Mouse (Mus musculus) macrophage (primary cell): ENCODE data around the gene Gnai2. TPM values are rescaled to one million over a fixed set of nuclear protein-coding genes. Genes with fewer than 3 reads are reported as not detected.

Source experiments
- H3K27ac ChIP-seq: fragments of 350-480 bp; formaldehyde crosslinking; 2 replicates; pipeline ENCODE4 v1.9.0; 2021
- H3K36me3 ChIP-seq: fragments of 350-480 bp; formaldehyde crosslinking; 2 replicates; pipeline ENCODE4 v1.9.0; 2021; ENCODE audit errors: inconsistent target
- H3K4me3 ChIP-seq: fragments of 350-480 bp; formaldehyde crosslinking; 2 replicates; pipeline ENCODE4 v1.9.0; 2021; ENCODE audit errors: inconsistent target
- H3K79me2 ChIP-seq: fragments of 350-480 bp; formaldehyde crosslinking; 2 replicates; pipeline ENCODE4 v1.9.0; 2021; ENCODE audit errors: inconsistent target
- WGBS: methylation state at CpG from one replicate; pipeline ENCODE4 v1.1.7; 2026; ENCODE audit warnings: inconsistent platforms; ENCODE audit not compliant: missing documents; 5-methylcytosine and 5-hydroxymethylcytosine counted together
- polyA plus RNA-seq: library from polyadenylated mRNA; stranded (reverse); fragments of 250-400 nt; gene quantifications from 3 replicates; pipeline ENCODE4 v1.2.4, GENCODE M21; 2018; ENCODE audit warnings: inconsistent platforms

Gene Gnai2
- polyA plus RNA-seq, 1 experiment from 2014 or later = 802 TPM

DNA sequence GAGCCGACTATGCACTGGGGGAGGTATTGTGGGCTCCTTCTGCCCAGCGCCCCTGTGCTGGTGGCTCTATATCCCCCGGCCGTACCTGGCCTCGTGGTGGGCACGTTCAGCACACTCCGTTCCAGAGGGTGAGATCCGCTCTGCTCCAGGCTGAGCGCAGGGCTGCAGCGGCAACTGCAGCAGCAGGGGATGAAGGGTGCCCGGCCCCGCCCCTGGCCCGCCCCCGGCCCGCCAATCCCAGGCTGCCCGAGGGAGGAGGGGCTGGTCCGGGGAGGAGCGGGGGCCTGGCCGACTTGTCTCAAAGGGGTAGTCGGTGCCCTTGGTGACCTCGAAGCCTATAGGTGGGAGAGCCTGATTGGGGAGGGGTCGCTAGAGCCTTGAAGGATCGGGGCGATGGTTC is 32.1 kb upstream of the Gnai2 start:
- Histone ChIP-seq H3K27ac (no peak overlapping the region), H3K4me3 (no peak overlapping the region), H3K36me3 (no peaks in the 10 kb centered on the region), H3K79me2 (no peaks in the 10 kb centered on the region)
- WGBS = 1% methylated on average over 21 of the region's 24 CpGs

GRCm38 (mm10) chr9:107666751-107667205 is 31.6 kb upstream of the Gnai2 start:
- no peak overlapping the region for H3K27ac ChIP-seq
- H3K4me3 ChIP-seq = no peak overlapping the region
- H3K36me3 ChIP-seq = no peaks in the 10 kb centered on the region
- WGBS = 2% methylated on average over 30 of the region's 30 CpGs
- H3K79me2 ChIP-seq = no peaks in the 10 kb centered on the region

- H3K4me3 ChIP-seq = no peak overlapping the region
- H3K27ac ChIP-seq = no peak overlapping the region
- 73% methylated on average over 7 of the region's 7 CpGs for WGBS
- no peaks in the 10 kb centered on the region for H3K36me3 ChIP-seq
- no peaks in the 10 kb centered on the region for H3K79me2 ChIP-seq
These were observed 30.1 kb upstream of the Gnai2 start for GRCm38 (mm10) chr9:107665308-107665707.

- H3K27ac ChIP-seq = no peak overlapping the region
- WGBS = 89% methylated on average over 9 of the region's 9 CpGs
- H3K79me2 ChIP-seq = no peaks in the 10 kb centered on the region
- H3K4me3 ChIP-seq = no peak overlapping the region
- no peaks in the 10 kb centered on the region for H3K36me3 ChIP-seq
These were observed 28.4 kb upstream of the Gnai2 start for GRCm38 (mm10) chr9:107663525-107663924.

GRCm38 (mm10) chr9:107662342-107662741 is 27.2 kb upstream of the Gnai2 start:
- no peaks in the 10 kb centered on the region for H3K36me3 ChIP-seq
- WGBS = 89% methylated on average over 8 of the region's 8 CpGs
- no peak overlapping the region for H3K27ac ChIP-seq
- H3K4me3 ChIP-seq = no peak overlapping the region
- H3K79me2 ChIP-seq = no peaks in the 10 kb centered on the region

GRCm38 (mm10) chr9:107660777-107661176 is 25.6 kb upstream of the Gnai2 start:
- H3K79me2 ChIP-seq = no peaks in the 10 kb centered on the region
- no peaks in the 10 kb centered on the region for H3K36me3 ChIP-seq
- no peak overlapping the region for H3K27ac ChIP-seq
- no peak overlapping the region for H3K4me3 ChIP-seq
- WGBS = 79% methylated on average over 3 of the region's 3 CpGs

GRCm38 (mm10) chr9:107659961-107660360 is 24.8 kb upstream of the Gnai2 start:
- WGBS = 97% methylated on average over 3 of the region's 3 CpGs
- Histone ChIP-seq H3K27ac (no peak overlapping the region), H3K36me3 (no peaks in the 10 kb centered on the region), H3K4me3 (no peak overlapping the region), H3K79me2 (no peaks in the 10 kb centered on the region)

DNA sequence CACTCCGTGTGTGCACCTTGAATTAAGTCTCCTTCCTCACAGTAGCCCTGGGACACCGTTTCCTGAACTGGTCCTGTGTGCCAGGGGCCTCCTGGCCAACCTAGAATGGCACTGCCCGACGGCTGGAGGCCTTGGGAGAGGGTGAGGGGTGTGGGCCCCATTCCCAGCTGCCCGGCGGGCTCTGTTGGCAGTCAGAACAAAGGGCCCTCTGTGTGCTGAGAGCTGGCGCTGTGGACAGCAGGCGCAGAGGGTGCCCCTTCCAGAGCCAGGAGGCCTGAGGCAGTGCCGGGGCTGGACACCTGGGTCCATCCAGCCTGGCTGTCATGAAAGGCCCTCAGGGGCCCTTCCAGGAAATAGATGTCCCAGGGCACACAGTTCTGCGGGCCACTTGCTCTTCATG is 24.4 kb upstream of the Gnai2 start:
- Histone ChIP-seq H3K79me2 (no peaks in the 10 kb centered on the region), H3K4me3 (no peak overlapping the region), H3K36me3 (no peaks in the 10 kb centered on the region), H3K27ac (no peak overlapping the region)
- WGBS = 88% methylated on average over 10 of the region's 10 CpGs

DNA sequence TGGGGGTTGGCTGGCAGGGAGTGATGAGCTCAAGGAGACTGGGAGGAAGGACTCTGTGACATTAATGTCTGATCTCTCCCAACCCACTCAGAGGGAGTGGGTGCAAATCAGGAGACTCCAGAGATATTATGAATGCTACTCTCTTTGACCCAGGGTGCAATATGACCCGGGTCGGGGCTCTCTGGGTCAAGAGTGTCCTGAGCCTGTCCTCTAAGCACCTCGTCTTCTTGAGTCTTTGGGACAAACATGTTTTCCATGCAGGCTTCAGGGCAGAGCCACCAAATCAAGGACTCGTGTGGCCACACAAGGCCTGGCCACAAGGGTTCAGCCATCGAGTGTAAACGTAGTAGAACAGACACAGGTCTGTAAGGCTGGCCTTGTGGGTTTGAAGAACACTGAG is 22.9 kb upstream of the Gnai2 start:
- no peak overlapping the region for H3K27ac ChIP-seq
- no peaks in the 10 kb centered on the region for H3K36me3 ChIP-seq
- H3K79me2 ChIP-seq = no peaks in the 10 kb centered on the region
- H3K4me3 ChIP-seq = no peak overlapping the region
- 93% methylated on average over 6 of the region's 6 CpGs for WGBS

GRCm38 (mm10) chr9:107657144-107657543 is 22.0 kb upstream of the Gnai2 start:
- Histone ChIP-seq H3K4me3 (no peak overlapping the region), H3K79me2 (no peaks in the 10 kb centered on the region), H3K27ac (no peak overlapping the region), H3K36me3 (no peaks in the 10 kb centered on the region)
- 75% methylated on average over 5 of the region's 5 CpGs for WGBS

DNA sequence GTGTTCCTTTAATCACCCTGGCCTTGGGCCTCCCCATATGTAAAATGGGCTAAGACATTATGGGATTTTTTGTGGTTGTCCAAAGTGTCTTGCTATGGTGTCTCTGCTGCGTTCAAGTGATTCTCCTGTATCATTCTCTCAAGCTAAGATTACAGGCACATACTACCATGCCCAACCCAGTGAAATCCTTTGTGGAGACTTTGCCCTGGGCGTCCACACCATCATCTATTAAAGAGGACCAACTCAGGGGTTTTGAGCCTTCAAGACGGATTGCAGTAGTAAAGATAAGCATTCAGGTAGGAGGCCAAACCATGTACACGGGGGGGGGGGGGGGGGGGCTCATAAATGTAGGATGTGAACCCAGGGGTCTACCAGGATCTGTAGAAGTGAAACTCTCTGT is 19.4 kb upstream of the Gnai2 start:
- WGBS = 74% methylated on average over 4 of the region's 4 CpGs
- H3K27ac ChIP-seq = no peak overlapping the region

DNA sequence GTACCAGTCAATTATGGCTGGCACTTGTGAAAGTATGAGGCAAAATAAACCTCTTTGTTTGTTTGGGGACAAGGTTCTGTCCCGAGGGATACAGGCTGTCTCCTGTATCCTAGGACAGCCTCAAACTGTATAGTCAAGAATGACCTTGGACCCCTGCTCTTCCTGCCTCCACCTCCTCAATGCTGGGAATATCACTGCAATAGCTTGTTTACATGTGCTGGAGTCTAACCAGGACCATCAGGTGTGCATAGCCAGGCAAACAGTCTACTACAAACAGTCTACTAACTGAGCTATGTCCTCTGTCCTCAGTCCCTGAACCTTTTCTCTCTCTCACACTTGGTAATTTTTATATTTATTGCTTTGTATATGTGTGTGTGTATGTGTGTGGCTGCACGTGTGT is 18.3 kb upstream of the Gnai2 start:
- Histone ChIP-seq H3K27ac (no peak overlapping the region), H3K79me2 (no peaks in the 10 kb centered on the region), H3K4me3 (no peak overlapping the region), H3K36me3 (no peaks in the 10 kb centered on the region)
- WGBS = 81% methylated on average over 2 of the region's 2 CpGs

More for the DNA sequence above, 19.4 kb upstream of the Gnai2 start:
- no peak overlapping the region for H3K4me3 ChIP-seq
- H3K36me3 ChIP-seq = no peaks in the 10 kb centered on the region
- H3K79me2 ChIP-seq = no peaks in the 10 kb centered on the region

GRCm38 (mm10) chr9:107650708-107651481 is 15.7 kb upstream of the Gnai2 start:
- Histone ChIP-seq H3K4me3 (no peak overlapping the region), H3K27ac (no peak overlapping the region), H3K36me3 (no peaks in the 10 kb centered on the region), H3K79me2 (no peaks in the 10 kb centered on the region)
- 66% methylated on average over 12 of the region's 12 CpGs for WGBS

DNA sequence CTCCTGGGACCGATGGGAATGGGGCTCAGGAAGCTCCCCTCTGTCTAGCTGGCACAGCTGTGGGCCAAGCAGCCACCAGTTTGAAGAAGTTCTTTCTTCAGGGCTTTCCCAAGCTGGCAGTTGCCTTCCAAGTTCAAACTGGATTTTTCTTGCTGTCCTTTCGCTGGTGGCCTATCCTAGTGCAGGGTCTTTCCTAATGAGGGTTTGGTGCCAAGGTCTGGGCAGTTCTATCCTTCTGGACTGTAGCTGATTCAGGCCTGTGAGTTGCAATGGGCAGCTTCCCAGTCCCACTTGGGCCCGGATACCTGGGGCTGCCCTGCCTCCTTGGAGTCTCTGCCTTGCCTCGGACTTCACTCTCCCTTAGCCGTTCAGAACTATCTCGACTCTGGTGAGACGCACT is 15.1 kb upstream of the Gnai2 start:
- Histone ChIP-seq H3K4me3 (no peak overlapping the region), H3K79me2 (no peaks in the 10 kb centered on the region), H3K36me3 (no peaks in the 10 kb centered on the region), H3K27ac (no peak overlapping the region)
- 85% methylated on average over 7 of the region's 7 CpGs for WGBS

GRCm38 (mm10) chr9:107648767-107649166 is 13.6 kb upstream of the Gnai2 start:
- no peak overlapping the region for H3K4me3 ChIP-seq
- no peak overlapping the region for H3K27ac ChIP-seq
- 93% methylated on average over 3 of the region's 3 CpGs for WGBS
- no peaks in the 10 kb centered on the region; the same call in 1 of the 2 replicates for H3K79me2 ChIP-seq
- H3K36me3 ChIP-seq = no peaks in the 10 kb centered on the region

DNA sequence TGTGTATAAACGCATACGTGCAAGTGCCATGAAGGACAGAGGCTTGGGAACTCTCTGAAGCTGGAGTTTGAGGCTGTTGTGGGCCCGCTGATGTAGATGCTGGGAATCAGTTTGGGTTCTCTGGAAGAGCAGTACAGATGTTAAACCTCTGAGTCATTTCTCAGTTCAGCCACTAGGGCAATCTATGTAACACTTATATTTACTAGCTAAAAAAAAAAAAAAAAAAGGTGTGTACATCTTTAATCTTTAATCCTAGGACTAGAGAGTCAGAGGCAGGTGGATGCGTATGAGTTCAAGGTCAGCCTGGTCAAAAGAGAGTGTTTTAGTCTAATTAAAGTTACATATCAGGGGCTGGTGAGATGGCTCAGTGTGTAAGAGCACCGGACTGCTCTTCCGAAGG is 11.8 kb upstream of the Gnai2 start:
- WGBS = 87% methylated on average over 6 of the region's 6 CpGs
- Histone ChIP-seq H3K36me3 (no peaks in the 10 kb centered on the region), H3K79me2 (no peaks in the 10 kb centered on the region; the same call in 1 of the 2 replicates), H3K4me3 (no peak overlapping the region), H3K27ac (no peak overlapping the region)
